ENCODE assay signal across 8 mouse cellular contexts in genomic region chr8:119791804-119792704, GRCm38 (mm10). TPM values are rescaled to one million over a fixed set of nuclear protein-coding genes. Genes with fewer than 3 reads are reported as not detected.
DNase-seq lines count a peak whose midpoint lies in the region; ATAC-seq and TF ChIP-seq lines count a peak whose summit lies in the region.

No protein-coding gene starts in this region.

- H3K4me2 ChIP-seq in embryonic facial prominence, embryonic 11.5 days (ENCODE audit: low read depth, low read length), result no peak overlapping the region
- no peak overlapping the region for H3K4me2 ChIP-seq in hindbrain, postnatal 0 days (ENCODE audit: low read depth, low read length)
- no peak overlapping the region for H3K4me2 ChIP-seq in liver, embryonic 14.5 days (ENCODE audit: low read depth)
- H3K4me2 ChIP-seq in neural tube, embryonic 11.5 days (ENCODE audit: low read depth), result peak overlapping the region; percentile 3; the same call in 1 of the 2 replicates

- no peaks in the 10 kb centered on the region for H3K9me3 ChIP-seq in embryonic facial prominence, embryonic 11.5 days (replicated peaks; ENCODE audit: control insufficient read depth, low read length)
- H3K9me3 ChIP-seq in hindbrain, postnatal 0 days (ENCODE audit: low read length), result no peaks in the 10 kb centered on the region
- no peaks in the 10 kb centered on the region for H3K9me3 ChIP-seq in liver, embryonic 14.5 days (ENCODE audit: control insufficient read depth, low read length)
- H3K9me3 ChIP-seq in neural tube, embryonic 11.5 days (ENCODE audit: control insufficient read depth, low read length), result no peaks in the 10 kb centered on the region

- no peaks in the 10 kb centered on the region for H3K27me3 ChIP-seq in embryonic facial prominence, embryonic 11.5 days (ENCODE audit: control insufficient read depth, insufficient read depth, low read length)
- no peaks in the 10 kb centered on the region for H3K27me3 ChIP-seq in hindbrain, postnatal 0 days (ENCODE audit: insufficient read depth, low read length)
- no peaks in the 10 kb centered on the region for H3K27me3 ChIP-seq in liver, embryonic 14.5 days (ENCODE audit: control insufficient read depth, insufficient read depth, low read length)
- H3K27me3 ChIP-seq in neural tube, embryonic 11.5 days (ENCODE audit: control insufficient read depth, insufficient read depth, low read length), result no peaks in the 10 kb centered on the region

- intact Hi-C loops in left cerebral cortex, adult 2 months (cut with DNase I), result no loop called here

- no peak for TF ChIP-seq EP300 in liver, embryonic 14.5 days (IDR thresholded peaks at IDR 0.05; ENCODE audit: low read depth)

- H3K36me3 ChIP-seq in embryonic facial prominence, embryonic 11.5 days (replicated peaks; ENCODE audit: control insufficient read depth, insufficient read depth, low read depth, low read length), result no peaks in the 10 kb centered on the region
- no peaks in the 10 kb centered on the region for H3K36me3 ChIP-seq in hindbrain, postnatal 0 days (ENCODE audit: insufficient read depth, low read length)
- H3K36me3 ChIP-seq in liver, embryonic 14.5 days (replicated peaks; ENCODE audit: control insufficient read depth, insufficient read depth, low read depth), result no peaks in the 10 kb centered on the region
- H3K36me3 ChIP-seq in neural tube, embryonic 11.5 days (ENCODE audit: control insufficient read depth, insufficient read depth, low read length), result no peaks in the 10 kb centered on the region

- WGBS in embryonic facial prominence, embryonic 11.5 days, result 8% methylated on average over 16 of the region's 16 CpGs
- WGBS in hindbrain, postnatal 0 days, result 14% methylated on average over 16 of the region's 16 CpGs
- WGBS in liver, embryonic 14.5 days (ENCODE audit: insufficient replicate concordance), result 39% methylated on average over 16 of the region's 16 CpGs
- 14% methylated on average over 16 of the region's 16 CpGs for WGBS in neural tube, embryonic 11.5 days

- DNase-seq in left cerebral cortex, adult 2 months (ENCODE audit: extremely low spot score in 1 of 2, low spot score in 2 of 2), result no peak
- no peak for DNase-seq in left cerebral cortex, adult 11 months (ENCODE audit: low spot score)
- peak; percentile 80 for DNase-seq in embryonic facial prominence, embryonic 11.5 days (ENCODE audit: low spot score)
- peak; percentile 72 for DNase-seq in hindbrain, postnatal 0 days (ENCODE audit: low spot score)
- DNase-seq in liver, embryonic 14.5 days (ENCODE audit: low read depth in 3 of 3, low spot score in 3 of 3), result peak in 1 of 3 experiments; percentile 38
- DNase-seq in neural tube, embryonic 11.5 days (ENCODE audit: low spot score), result peak; percentile 69
- no peak for DNase-seq in urinary bladder, postnatal 4 days (ENCODE audit: low spot score in 2 of 2)
- no peak for DNase-seq in layer of hippocampus, postnatal 14 days (ENCODE audit: low spot score in 2 of 2)

- ATAC-seq in embryonic facial prominence, embryonic 11.5 days (replicated peaks; ENCODE audit: insufficient number of reproducible peaks, low FRiP score, low TSS enrichment, low read depth), result peak; percentile 68
- peak; percentile 82 for ATAC-seq in hindbrain, postnatal 0 days
- peak; percentile 67 for ATAC-seq in liver, embryonic 14.5 days (ENCODE audit: insufficient read depth)
- peak; percentile 46 for ATAC-seq in neural tube, embryonic 11.5 days (ENCODE audit: insufficient read depth, low FRiP score, low TSS enrichment)

- H3K4me1 ChIP-seq in embryonic facial prominence, embryonic 11.5 days (ENCODE audit: control insufficient read depth, insufficient read depth, low read length), result no peaks in the 10 kb centered on the region
- H3K4me1 ChIP-seq in hindbrain, postnatal 0 days (ENCODE audit: insufficient read depth, low read length), result peaks cover 6% of the 10 kb centered on the region; the same call in 1 of the 2 replicates
- peaks cover 0 to 16% of the 10 kb centered on the region in 2 experiments; a peak in 2 of 4 replicates for H3K4me1 ChIP-seq in liver, embryonic 14.5 days (replicated peaks; ENCODE audit: control insufficient read depth in 2 of 2, insufficient read depth in 2 of 2, low read length in 1 of 2)
- peaks cover 23% of the 10 kb centered on the region for H3K4me1 ChIP-seq in neural tube, embryonic 11.5 days (ENCODE audit: control insufficient read depth, insufficient read depth, low read length)

- H3K4me3 ChIP-seq in left cerebral cortex, adult 2 months, result no peak overlapping the region
- H3K4me3 ChIP-seq in embryonic facial prominence, embryonic 11.5 days (ENCODE audit: low read depth, low read length), result no peak overlapping the region
- H3K4me3 ChIP-seq in hindbrain, postnatal 0 days (ENCODE audit: low read length), result no peak overlapping the region
- no peak overlapping the region for H3K4me3 ChIP-seq in liver, embryonic 14.5 days (ENCODE audit: insufficient read depth in 1 of 2, low read depth in 2 of 2, low read length in 2 of 2)
- H3K4me3 ChIP-seq in neural tube, embryonic 11.5 days (ENCODE audit: low read depth, low read length), result no peak overlapping the region

- peak overlapping the region; percentile 44 for H3K27ac ChIP-seq in left cerebral cortex, adult 2 months
- peak overlapping the region; percentile 79 for H3K27ac ChIP-seq in embryonic facial prominence, embryonic 11.5 days (replicated peaks; ENCODE audit: low read depth, low read length)
- peak overlapping the region; percentile 81 for H3K27ac ChIP-seq in hindbrain, postnatal 0 days
- H3K27ac ChIP-seq in liver, embryonic 14.5 days, result peak overlapping the region; percentile 48
- peak overlapping the region; percentile 84 for H3K27ac ChIP-seq in neural tube, embryonic 11.5 days (ENCODE audit: low read depth, low read length)

- TF ChIP-seq CTCF in left cerebral cortex, adult 2 months (IDR thresholded peaks at IDR 0.05), result no peak
- TF ChIP-seq CTCF in hindbrain, postnatal 0 days (IDR thresholded peaks at IDR 0.05; ENCODE audit: low read depth), result no peak
- no peak for TF ChIP-seq CTCF in liver, embryonic 14.5 days (IDR thresholded peaks at IDR 0.05; ENCODE audit: low read depth)

- no peak overlapping the region for H3K9ac ChIP-seq in embryonic facial prominence, embryonic 11.5 days (replicated peaks; ENCODE audit: low read length)
- no peak overlapping the region for H3K9ac ChIP-seq in hindbrain, postnatal 0 days (replicated peaks; ENCODE audit: low read length)
- H3K9ac ChIP-seq in liver, embryonic 14.5 days (replicated peaks), result no peak overlapping the region
- H3K9ac ChIP-seq in neural tube, embryonic 11.5 days (ENCODE audit: low read length), result peak overlapping the region; percentile 31

RNA-seq across cellular contexts. Expression of gene Tldc1, which starts 13.8 kb away (rescaled TPM):
- 10 to 100 TPM; 13.6 to 13.7 TPM for total RNA-seq in left cerebral cortex, adult 2 months (2021)
- 6.5 and 6.9 TPM in 2 replicates for polyA plus RNA-seq in embryonic facial prominence, embryonic 11.5 days (2014; fragmentation: Nextera tagmentation; extraction: Ambion mirVana)
- 20.2 and 21.2 TPM in 2 replicates for total RNA-seq in hindbrain, postnatal 0 days (2014; rRNA removed)
- 7.4 and 8.4 TPM in 2 replicates for polyA plus RNA-seq in hindbrain, postnatal 0 days (2015; fragmentation: Nextera tagmentation; extraction: Ambion mirVana)
- polyA plus RNA-seq in liver, embryonic 14.5 days (2012; rRNA removed), result 2.7 and 2.8 TPM in 2 replicates
- 1.3 and 2.0 TPM in 2 replicates for polyA plus RNA-seq in liver, embryonic 14.5 days (2014; fragmentation: Nextera tagmentation; extraction: Ambion mirVana)
- 10.3 and 11.1 TPM in 2 replicates for polyA plus RNA-seq in neural tube, embryonic 11.5 days (2014; fragmentation: Nextera tagmentation; extraction: Ambion mirVana)
- 10 to 100 TPM; 16.2 to 19.5 TPM for total RNA-seq in layer of hippocampus, postnatal 14 days (2021)

RNA-seq across cellular contexts. Expression of gene Cotl1, which starts 48.3 kb away (rescaled TPM):
- 10 to 100 TPM; 60.1 to 61.4 TPM for total RNA-seq in left cerebral cortex, adult 2 months (2021)
- polyA plus RNA-seq in embryonic facial prominence, embryonic 11.5 days (2014; fragmentation: Nextera tagmentation; extraction: Ambion mirVana), result 321 and 363 TPM in 2 replicates
- 263 and 269 TPM in 2 replicates for total RNA-seq in hindbrain, postnatal 0 days (2014; rRNA removed)
- 85.4 and 87.8 TPM in 2 replicates for polyA plus RNA-seq in hindbrain, postnatal 0 days (2015; fragmentation: Nextera tagmentation; extraction: Ambion mirVana)
- polyA plus RNA-seq in liver, embryonic 14.5 days (2012; rRNA removed), result 57.0 and 59.6 TPM in 2 replicates
- polyA plus RNA-seq in liver, embryonic 14.5 days (2014; fragmentation: Nextera tagmentation; extraction: Ambion mirVana), result 77.7 and 88.7 TPM in 2 replicates
- 574 and 631 TPM in 2 replicates for polyA plus RNA-seq in neural tube, embryonic 11.5 days (2014; fragmentation: Nextera tagmentation; extraction: Ambion mirVana)
- 100 to 1,000 TPM; 103 to 114 TPM for total RNA-seq in layer of hippocampus, postnatal 14 days (2021)

Comparison
In these comparisons a context has a peak if more than half of its experiments do, and no peak if none do; other contexts are left out.
1. DNase-seq: peak in embryonic facial prominence, embryonic 11.5 days (single experiment), hindbrain, postnatal 0 days (single experiment) and neural tube, embryonic 11.5 days (single experiment); none in left cerebral cortex, adult 2 months (0 of 2), left cerebral cortex, adult 11 months (single experiment), urinary bladder, postnatal 4 days (0 of 2) and layer of hippocampus, postnatal 14 days (0 of 2).
2. Peak in every context shown above with its lines, with median percentiles within 50 percentile points of each other: H3K27ac ChIP-seq and ATAC-seq.